Mouse (Mus musculus): ENCODE results near the gene Optn. TPM values are rescaled to one million over a fixed set of nuclear protein-coding genes. Genes with fewer than 3 reads are reported as not detected.
A peak's percentile ranks its signal among the peaks of the same experiment; 100 is the strongest.
"Not testable (repeated sequence)": the region's sequence is repeated elsewhere in the genome, so short reads cannot be mapped to it uniquely, and the experiment has no call there.

Gene Optn
- polyA plus RNA-seq, 1 experiment, result 51.5 TPM

DNA sequence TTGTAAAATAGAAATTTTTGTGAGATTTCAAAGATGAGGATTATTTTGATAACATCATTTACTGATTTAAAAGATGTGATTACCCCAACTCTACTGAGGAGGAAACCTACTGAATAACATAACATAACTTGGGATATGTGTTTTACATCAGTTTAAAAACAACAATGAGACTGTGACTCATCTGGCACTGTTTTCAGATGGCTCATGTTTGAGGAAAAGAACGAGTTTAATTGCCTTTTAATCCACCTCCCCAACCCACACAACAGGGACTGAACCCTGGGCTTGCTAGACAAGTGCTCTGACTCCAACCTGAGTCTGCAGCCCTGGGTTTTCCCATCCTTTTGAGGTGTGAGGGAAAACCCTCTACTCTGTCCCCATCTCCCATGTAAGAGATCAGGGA is 31.5 kb upstream of the Optn start:
- Histone ChIP-seq H3K27me3 (ENCODE audit: control insufficient read depth, insufficient read depth, low read length) (no peaks in the 10 kb centered on the region), H3K27ac (ENCODE audit: insufficient read depth, low read depth, low read length) (no peak overlapping the region), H3K4me1 (ENCODE audit: control insufficient read depth, insufficient read depth, insufficient read length, low read length) (no peaks in the 10 kb centered on the region), H3K4me3 (ENCODE audit: low read depth, low read length) (no peak overlapping the region), H3K36me3 (ENCODE audit: control insufficient read depth, insufficient read depth, low read length) (no peaks in the 10 kb centered on the region)
- TF ChIP-seq CTCF (IDR thresholded peaks at IDR 0.05; ENCODE audit: extremely low read depth, insufficient read length, insufficient replicate concordance, low read depth, low read length) (no peak), POLR2A (IDR thresholded peaks at IDR 0.05; ENCODE audit: low read depth, low read length) (no peak)
- WGBS, result 9% methylated on average over 1 of the region's 1 CpGs

DNA sequence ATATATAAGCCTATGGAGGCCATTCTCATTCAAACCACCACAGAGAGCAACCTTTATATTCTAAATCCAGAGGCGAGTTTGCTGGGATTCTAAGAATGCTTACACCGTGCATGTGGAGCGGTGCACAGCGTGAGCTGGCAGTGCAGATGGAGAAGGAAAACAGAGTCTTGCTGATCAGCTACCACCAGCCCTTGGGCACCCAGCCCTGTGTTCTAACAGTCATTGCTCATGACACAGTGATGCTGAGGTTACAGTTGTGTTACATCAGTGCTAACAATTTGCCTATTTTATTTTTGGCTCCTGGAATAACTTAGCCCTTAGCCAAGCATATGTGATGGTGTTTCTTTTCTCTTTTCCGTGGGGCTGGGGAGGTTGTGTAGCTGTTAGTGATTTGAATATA is 31.0 kb upstream of the Optn start:
- WGBS, result 94% methylated on average over 5 of the region's 5 CpGs
- Histone ChIP-seq H3K4me3 (ENCODE audit: low read depth, low read length) (no peak overlapping the region), H3K4me1 (ENCODE audit: control insufficient read depth, insufficient read depth, insufficient read length, low read length) (no peaks in the 10 kb centered on the region), H3K27me3 (ENCODE audit: control insufficient read depth, insufficient read depth, low read length) (no peaks in the 10 kb centered on the region), H3K27ac (ENCODE audit: insufficient read depth, low read depth, low read length) (no peak overlapping the region), H3K36me3 (ENCODE audit: control insufficient read depth, insufficient read depth, low read length) (no peaks in the 10 kb centered on the region)
- no peak for TF ChIP-seq CTCF (IDR thresholded peaks at IDR 0.05; ENCODE audit: extremely low read depth, insufficient read length, insufficient replicate concordance, low read depth, low read length)

DNA sequence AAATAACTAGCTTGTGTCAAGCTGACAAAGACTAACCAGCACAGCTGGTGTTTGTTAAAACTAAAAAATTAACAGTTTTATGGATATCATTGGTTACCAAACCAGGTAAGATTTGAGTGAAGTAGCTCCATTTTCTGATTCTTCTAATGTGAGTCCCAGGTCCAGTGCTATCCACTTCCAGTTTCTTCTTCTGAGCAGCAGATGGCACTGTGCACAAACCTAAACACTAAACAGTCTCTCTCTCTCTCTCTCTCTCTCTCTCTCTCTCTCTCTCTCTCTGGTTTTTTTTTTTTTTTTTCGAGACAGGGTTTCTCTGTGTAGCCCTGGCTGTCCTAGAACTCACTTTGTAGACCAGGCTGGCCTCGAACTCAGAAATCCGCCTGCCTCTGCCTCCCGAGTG is 26.5 kb upstream of the Optn start:
- not testable (repeated sequence) for H3K4me3 ChIP-seq (ENCODE audit: low read depth, low read length); H3K27ac ChIP-seq (ENCODE audit: insufficient read depth, low read depth, low read length); H3K4me1 ChIP-seq (ENCODE audit: control insufficient read depth, insufficient read depth, insufficient read length, low read length); H3K27me3 ChIP-seq (ENCODE audit: control insufficient read depth, insufficient read depth, low read length); H3K36me3 ChIP-seq (ENCODE audit: control insufficient read depth, insufficient read depth, low read length)
- peak; percentile 25; the same call in 1 of the 2 replicates for TF ChIP-seq CTCF (IDR thresholded peaks at IDR 0.05; ENCODE audit: extremely low read depth, insufficient read length, insufficient replicate concordance, low read depth, low read length)
- WGBS, result 67% methylated on average over 4 of the region's 4 CpGs

DNA sequence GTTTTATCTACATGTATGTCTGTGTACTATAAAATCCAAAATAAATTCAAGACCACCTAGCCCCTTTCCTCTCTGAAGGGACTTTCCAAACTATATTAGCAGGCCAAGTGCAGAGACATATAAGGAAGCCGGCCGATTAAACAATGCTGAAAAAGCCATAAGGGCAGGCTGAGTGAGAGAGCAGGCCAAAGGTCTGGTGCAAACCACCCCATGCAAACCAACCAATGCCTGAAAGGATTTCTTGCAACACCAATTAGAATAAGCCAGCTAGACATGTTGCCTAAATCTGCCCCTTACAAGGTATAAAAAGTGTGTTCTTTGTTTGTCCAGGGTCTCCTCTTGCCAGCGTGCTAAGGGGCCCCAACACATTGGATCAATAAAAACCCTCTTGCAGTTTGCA is 23.8 kb upstream of the Optn start:
- WGBS, result 51% methylated on average over 3 of the region's 3 CpGs
- no peaks in the 10 kb centered on the region for H3K27me3 ChIP-seq (ENCODE audit: control insufficient read depth, insufficient read depth, low read length)
- TF ChIP-seq POLR2A (IDR thresholded peaks at IDR 0.05; ENCODE audit: low read depth, low read length), result no peak
- no peak for TF ChIP-seq CTCF (IDR thresholded peaks at IDR 0.05; ENCODE audit: extremely low read depth, insufficient read length, insufficient replicate concordance, low read depth, low read length)
- no peak overlapping the region for H3K4me3 ChIP-seq (ENCODE audit: low read depth, low read length)
- H3K27ac ChIP-seq (ENCODE audit: insufficient read depth, low read depth, low read length), result no peak overlapping the region
- no peaks in the 10 kb centered on the region for H3K36me3 ChIP-seq (ENCODE audit: control insufficient read depth, insufficient read depth, low read length)
- no peaks in the 10 kb centered on the region for H3K4me1 ChIP-seq (ENCODE audit: control insufficient read depth, insufficient read depth, insufficient read length, low read length)

GRCm38 (mm10) chr2:5083739-5084138 is 19.9 kb upstream of the Optn start:
- TF ChIP-seq CTCF (IDR thresholded peaks at IDR 0.05; ENCODE audit: extremely low read depth, insufficient read length, insufficient replicate concordance, low read depth, low read length) (no peak), POLR2A (IDR thresholded peaks at IDR 0.05; ENCODE audit: low read depth, low read length) (no peak)
- no peak overlapping the region for H3K27ac ChIP-seq (ENCODE audit: insufficient read depth, low read depth, low read length)
- no peaks in the 10 kb centered on the region for H3K4me1 ChIP-seq (ENCODE audit: control insufficient read depth, insufficient read depth, insufficient read length, low read length)
- no peak overlapping the region for H3K4me3 ChIP-seq (ENCODE audit: low read depth, low read length)
- no peaks in the 10 kb centered on the region for H3K27me3 ChIP-seq (ENCODE audit: control insufficient read depth, insufficient read depth, low read length)
- no peaks in the 10 kb centered on the region for H3K36me3 ChIP-seq (ENCODE audit: control insufficient read depth, insufficient read depth, low read length)
- 96% methylated on average over 7 of the region's 7 CpGs for WGBS

DNA sequence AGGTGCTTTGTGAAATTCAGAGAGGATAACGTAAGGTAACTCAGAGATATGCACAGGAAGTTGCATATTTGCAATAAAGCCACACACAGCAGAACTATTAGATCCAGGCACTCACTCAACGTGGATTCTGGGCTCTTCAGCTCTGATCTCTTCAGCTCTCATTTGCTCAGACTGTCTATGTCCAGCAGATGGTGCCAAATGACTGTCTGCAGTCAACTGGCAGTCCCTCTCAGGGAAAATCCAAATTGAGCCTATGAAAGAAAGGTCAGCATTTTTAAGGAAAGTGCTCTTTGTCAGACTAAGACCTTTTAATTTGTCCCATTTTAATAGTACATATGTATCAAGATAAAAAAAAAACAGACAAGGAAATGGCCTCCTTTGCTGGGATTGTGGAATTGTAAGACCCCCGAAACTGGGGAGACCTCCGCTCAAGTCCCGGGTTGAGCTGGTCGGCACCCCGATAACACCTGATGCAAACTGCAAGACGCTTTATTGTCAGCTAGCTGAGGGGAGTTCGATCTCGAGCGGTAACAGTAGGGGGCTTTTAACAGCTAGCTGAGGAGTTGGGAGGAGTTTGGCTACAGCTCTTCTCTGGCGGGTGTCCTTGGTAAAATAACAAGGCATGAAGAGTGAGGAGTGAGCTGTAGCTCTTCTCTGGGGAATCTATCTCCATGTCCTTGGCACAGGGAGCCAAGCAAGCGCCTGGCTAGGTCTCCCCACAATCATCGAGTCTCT is 16.4 kb upstream of the Optn start:
- WGBS, result 31% methylated on average over 14 of the region's 14 CpGs
- Histone ChIP-seq H3K27me3 (ENCODE audit: control insufficient read depth, insufficient read depth, low read length) (no peaks in the 10 kb centered on the region), H3K4me1 (ENCODE audit: control insufficient read depth, insufficient read depth, insufficient read length, low read length) (peaks cover 10% of the 10 kb centered on the region; the same call in 1 of the 2 replicates), H3K4me3 (ENCODE audit: low read depth, low read length) (no peak overlapping the region), H3K36me3 (ENCODE audit: control insufficient read depth, insufficient read depth, low read length) (no peaks in the 10 kb centered on the region), H3K27ac (ENCODE audit: insufficient read depth, low read depth, low read length) (no peak overlapping the region)
- TF ChIP-seq POLR2A (IDR thresholded peaks at IDR 0.05; ENCODE audit: low read depth, low read length) (no peak), CTCF (IDR thresholded peaks at IDR 0.05; ENCODE audit: extremely low read depth, insufficient read length, insufficient replicate concordance, low read depth, low read length) (peak; percentile 30; the same call in 1 of the 2 replicates)

GRCm38 (mm10) chr2:5077937-5078336 is 14.1 kb upstream of the Optn start:
- WGBS, result 61% methylated on average over 2 of the region's 2 CpGs
- no peak overlapping the region for H3K4me3 ChIP-seq (ENCODE audit: low read depth, low read length)
- H3K4me1 ChIP-seq (ENCODE audit: control insufficient read depth, insufficient read depth, insufficient read length, low read length), result peaks cover 14% of the 10 kb centered on the region; the same call in 1 of the 2 replicates
- H3K27me3 ChIP-seq (ENCODE audit: control insufficient read depth, insufficient read depth, low read length), result no peaks in the 10 kb centered on the region
- H3K36me3 ChIP-seq (ENCODE audit: control insufficient read depth, insufficient read depth, low read length), result no peaks in the 10 kb centered on the region
- peak overlapping the region; percentile 64; the same call in 1 of the 2 replicates for H3K27ac ChIP-seq (ENCODE audit: insufficient read depth, low read depth, low read length)
- TF ChIP-seq POLR2A (IDR thresholded peaks at IDR 0.05; ENCODE audit: low read depth, low read length) (no peak), CTCF (IDR thresholded peaks at IDR 0.05; ENCODE audit: extremely low read depth, insufficient read length, insufficient replicate concordance, low read depth, low read length) (no peak)

Measured in small intestine, adult 2 months (tissue).